Mouse (Mus musculus): ENCODE data around the gene Dcps.
"Not testable (repeated sequence)": the region's sequence is repeated elsewhere in the genome, so short reads cannot be mapped to it uniquely, and the experiment has no call there.

The Dcps gene

DNA sequence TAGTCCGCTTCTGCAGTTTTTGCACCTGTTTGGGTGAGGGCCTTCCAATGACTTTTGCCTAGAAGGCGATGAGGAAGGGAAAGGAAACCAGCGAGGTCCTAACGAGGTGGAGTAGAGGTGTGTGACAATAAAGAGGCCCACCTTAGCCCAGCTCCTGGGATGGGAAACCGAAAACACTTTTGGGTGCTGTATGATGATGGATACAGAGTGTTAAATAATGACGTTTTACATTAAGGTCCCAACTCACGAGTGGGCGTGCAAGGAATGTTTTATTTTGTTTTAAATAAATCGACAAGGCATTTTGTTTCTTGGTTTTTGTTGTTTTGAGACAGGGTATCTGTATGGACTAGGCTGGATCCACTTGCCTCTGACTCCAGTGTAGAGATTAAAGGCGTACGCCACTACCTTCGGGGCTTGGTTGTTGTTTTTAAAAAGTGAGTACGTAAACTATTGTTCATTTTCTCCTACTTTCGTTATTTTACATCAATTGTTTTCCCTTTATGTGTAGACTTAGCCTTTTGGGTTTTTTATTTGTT is 331 bp upstream of the Dcps start:
- no peak for DNase-seq (ENCODE audit: low read depth, low spot score)

DNA sequence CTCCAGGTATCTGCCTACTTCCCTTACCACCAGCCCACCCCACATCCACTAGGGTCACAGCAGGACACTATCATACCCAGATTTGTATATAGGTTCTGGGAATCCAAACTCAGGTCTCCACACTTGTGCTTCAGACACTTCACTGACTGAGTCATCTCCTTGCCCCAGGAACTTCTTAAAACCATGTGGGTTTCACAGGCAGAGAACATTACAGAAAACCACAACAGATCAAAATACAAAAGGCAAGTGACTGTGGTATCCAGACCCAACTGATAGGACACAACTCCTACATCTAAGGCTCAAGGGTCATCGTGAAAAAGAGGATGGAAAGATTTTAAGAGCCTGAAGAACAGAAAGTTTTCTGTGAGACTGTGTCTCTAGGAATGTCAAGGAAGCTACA is 2.5 kb downstream of the Dcps start:
- no peak for DNase-seq (ENCODE audit: low read depth, low spot score)

DNA sequence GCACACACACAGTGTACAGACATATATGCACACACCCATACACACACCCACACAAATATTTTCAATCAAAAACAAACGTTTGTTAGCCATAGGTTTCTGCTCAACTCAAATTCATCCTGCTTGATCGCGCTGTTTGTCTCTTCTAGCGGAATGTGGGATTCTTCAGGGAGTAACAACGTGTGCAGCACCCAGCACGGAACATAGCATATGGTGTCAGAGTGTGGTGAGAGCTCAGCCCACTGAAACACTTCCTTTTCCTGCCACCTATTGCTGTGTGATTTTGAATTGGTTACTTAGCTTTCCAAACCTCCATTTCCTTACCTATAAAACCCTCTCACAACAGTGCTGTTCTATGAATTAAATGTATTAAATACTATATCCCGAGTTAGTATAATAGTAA is 5.8 kb downstream of the Dcps start:
- no peak for DNase-seq (ENCODE audit: low read depth, low spot score)

DNA sequence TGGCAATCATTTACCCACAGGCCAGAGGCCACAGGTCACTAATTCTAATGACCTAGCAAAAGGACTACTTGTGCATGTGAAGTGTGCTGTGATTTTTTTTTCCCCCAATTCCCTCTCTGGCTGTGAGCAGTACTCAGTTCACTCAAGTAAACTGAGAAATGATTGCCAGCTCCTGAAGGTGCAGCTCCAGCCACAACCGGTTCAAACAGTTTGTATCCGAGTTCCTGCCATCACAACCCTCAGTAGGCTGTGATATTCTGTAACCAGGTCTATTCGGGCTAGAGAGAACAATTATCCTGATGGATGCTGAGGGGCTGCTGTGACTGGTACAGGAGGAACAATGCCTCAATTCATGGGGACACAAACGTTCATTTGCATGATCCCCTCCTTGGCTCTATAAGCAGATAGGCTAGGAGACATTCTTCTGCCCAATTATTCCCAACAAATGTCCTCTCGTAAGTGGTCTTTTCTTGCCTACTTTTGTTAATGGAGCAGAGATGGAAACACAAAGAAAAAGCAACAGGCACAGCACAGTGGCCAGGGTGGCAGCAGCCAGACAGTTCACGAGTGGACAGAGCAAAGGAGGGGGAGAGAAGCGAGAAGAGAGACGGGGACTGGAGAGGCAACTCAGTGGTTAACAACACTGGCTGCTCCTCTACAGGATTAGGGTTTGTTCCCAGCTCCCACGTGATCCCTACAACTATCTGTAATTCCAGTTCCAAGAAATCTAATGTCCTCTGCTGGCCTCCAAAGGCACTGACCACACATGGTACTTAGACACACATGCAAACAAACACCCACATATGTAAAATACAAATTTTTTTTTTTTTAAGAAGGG is 8.8 kb downstream of the Dcps start:
- DNase-seq (ENCODE audit: low read depth, low spot score) = no peak

DNA sequence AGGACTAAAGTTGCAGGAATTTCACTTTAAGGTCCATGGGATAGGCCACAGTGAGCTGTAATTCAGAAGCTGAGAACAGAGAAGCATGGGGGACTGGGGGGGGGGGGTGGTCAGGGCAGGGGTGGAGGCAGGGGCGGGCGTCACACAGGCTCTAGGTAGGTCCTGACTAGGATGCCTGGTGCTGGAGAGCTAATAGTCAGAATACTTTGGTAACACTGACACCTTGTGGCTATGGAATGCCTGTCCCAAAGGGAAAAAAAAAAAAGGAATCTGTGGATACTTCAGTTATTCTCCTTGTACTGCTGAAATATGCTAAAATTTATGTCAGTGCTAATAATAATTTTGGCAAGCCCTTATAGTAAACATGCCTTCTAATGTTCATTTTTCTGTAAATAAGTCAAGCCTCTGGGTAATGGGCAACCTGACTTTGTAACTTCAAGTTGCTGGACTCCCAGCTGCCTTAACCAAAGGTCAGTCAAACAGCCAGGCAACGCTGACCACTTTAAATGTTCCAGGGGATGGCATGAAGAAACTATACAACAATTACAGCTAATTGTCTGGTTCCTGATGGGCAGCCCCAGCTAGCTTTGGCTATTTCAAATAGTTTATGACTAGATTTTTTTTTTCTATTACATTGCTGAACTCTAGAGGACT is 9.6 kb downstream of the Dcps start:
- DNase-seq (ENCODE audit: low read depth, low spot score) = no peak

DNA sequence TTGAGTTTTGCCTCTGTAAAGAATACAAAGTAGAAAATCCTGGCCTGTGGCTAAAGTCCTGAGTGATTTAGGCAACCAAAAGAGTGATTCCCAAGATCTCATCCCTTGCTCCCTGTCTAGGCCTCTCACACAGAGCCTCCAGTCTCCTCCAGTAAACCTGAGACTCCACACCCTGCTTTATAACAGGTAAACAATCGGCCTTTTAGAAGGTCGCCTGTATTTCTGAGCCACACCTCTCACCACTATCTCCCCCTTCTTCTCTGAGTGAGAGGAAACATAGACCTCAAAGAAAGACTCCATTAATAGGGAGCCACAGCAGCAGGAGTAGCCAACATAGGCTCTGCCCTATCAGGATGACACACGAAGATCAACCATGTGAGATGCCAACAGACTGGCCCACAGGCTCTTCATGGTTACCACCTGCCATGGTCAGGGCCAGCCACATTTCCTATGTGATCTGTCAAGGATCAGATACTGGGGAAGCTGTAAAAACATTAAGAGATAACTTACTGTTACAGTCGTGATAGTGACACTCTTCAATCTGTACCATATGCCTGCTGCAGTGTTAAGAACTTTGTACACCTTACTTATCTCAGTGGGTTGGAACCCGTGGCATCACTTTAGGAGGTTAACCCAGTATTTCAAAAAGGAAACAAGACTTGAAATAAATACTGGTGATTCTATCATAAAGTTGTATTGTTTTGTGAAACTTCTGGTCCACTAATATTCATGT is 11.6 kb downstream of the Dcps start:
- no peak for DNase-seq (ENCODE audit: low read depth, low spot score)

DNA sequence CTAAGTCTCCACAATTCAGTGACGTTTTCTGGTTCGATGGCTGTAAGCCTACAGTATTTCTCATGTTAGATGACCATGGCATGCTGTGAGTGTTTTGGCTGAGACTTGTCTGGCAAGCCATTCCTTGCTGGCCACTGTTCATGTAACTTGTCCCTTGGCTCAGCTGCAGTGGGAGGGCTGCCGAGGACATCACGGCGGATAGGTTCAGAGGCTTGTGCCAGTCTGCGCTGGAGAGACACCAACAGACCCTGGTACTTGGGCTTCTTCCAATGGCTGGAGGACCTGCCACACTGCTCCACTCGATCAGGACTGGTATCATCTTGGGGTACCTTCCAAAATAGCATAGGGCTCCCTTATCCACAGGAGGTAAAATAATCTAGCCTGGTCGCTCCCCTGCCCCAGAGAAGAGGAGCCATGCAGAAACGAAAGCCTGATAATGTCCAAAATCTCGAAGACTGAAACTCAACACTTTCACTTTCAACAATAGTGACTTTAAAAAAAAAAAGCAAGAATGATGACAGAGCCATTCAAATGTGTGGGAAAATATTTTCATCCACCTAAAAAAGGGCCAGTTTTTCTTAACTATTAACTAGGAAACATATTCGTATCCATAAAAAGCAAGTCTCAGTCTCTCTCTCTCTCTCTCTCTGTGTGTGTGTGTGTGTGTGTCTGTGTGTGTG is 12.7 kb downstream of the Dcps start:
- DNase-seq (ENCODE audit: low read depth, low spot score) = peak; percentile 82

DNA sequence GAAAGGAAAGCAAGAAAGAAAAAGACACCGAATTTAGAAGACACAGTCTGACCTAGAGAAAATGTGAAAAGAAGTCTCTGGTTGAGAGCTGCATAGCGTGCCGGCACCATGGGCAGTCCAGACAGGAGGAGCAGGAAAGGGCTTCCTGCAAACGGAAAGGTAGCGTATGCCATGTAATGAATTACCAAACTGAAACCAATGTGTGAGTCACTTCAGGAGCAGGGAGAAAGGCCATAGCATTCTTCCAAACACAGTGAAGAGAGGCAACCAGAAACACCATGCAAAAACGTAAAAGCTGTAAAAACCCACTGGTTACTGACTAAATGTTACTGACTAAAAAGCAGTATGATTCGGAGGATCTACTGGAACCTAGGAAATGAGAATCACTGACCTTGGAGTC is 14.1 kb downstream of the Dcps start:
- no peak for DNase-seq (ENCODE audit: low read depth, low spot score)

DNA sequence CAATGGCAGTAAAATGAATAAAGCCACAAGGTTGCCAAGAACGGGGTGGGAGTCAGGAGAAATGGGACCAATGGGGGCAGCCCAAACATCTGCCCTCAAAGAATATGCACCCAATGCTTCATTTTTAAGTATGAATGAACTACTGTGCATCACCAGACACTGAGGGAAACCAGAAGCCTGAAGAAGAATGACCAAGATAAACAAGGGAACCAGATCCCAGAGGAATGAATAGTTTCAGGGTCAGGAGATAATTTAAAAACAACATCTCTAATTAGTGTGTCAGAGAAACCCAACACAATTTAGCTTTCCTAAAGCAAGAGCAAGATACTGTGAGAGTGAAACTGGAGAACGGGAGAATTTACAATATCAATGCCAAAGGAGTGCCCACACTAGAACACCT is 15.2 kb downstream of the Dcps start:
- DNase-seq (ENCODE audit: low read depth, low spot score) = no peak

DNA sequence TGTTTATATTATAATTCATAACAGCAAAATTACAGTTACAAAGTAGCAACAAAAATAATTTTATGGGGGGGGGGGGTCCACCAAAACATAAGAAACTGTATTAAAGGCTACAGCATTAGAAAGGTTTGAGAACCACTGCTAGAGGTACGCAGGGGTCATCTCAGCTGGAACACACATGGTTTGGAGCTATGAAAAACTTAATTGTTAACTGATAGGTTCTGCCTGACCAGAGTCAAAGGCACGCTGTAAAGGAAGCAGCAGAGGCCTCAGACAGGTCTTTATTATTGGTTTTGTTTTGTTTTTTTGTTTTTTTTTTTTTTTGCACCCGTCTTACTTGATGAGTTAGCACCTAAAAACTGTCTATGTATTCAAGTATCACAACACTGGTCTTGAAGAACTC is 17.4 kb downstream of the Dcps start:
- DNase-seq (ENCODE audit: low read depth, low spot score) = no peak

DNA sequence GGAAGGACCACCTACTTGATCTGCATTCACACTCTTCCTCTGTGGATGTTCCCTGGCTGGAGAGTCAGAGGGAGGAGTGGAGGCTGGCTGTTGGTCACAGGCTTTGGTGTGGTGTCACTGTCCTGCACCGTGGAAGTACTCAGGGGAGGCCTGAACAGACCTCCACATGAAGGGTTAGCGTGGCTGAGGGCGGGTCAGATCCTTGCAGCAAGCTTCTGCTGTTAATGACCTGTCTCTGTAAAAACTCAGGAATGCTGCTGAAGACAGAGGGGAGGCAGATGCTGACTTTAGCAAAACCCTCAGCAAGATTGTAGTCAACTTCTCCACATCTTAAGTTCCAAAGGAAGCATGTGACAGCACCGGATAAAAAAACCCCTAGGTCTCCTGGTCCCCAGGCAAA is 19.0 kb downstream of the Dcps start:
- DNase-seq (ENCODE audit: low read depth, low spot score) = no peak

DNA sequence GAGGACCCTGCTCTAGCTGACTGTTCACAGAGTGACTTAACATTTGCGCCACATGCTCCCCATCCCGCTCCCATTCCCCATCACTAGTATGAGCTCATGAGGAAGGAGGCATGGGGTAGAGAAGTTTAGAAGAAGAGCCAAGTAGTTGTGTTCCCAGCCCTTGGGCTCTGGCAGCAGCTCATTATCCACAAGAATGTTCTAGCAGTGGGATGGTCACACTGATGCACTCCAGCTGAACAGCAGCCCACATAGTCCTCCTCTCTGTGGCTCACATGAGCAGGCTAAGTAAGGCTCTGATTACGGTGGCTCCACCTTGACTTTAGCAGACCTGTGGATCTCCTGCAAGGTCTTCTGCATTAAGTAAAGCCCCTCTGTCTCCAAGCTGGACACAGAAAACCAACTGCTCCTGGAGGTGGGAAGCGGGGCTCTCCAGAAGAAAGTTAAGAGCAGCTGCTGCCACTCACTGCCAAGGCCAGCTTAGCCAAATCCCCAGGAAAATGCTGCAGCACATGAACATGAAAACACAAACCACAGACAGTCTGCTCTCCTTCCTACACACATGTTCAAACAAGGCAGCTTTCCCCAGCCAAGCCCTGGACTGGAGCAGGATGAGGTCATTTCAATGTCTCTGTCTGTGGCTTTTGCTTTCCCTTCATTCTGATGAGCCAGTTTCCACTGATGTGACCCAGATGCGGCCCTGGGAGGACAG is 19.7 kb downstream of the Dcps start:
- peak; percentile 54 for DNase-seq (ENCODE audit: low read depth, low spot score)

DNA sequence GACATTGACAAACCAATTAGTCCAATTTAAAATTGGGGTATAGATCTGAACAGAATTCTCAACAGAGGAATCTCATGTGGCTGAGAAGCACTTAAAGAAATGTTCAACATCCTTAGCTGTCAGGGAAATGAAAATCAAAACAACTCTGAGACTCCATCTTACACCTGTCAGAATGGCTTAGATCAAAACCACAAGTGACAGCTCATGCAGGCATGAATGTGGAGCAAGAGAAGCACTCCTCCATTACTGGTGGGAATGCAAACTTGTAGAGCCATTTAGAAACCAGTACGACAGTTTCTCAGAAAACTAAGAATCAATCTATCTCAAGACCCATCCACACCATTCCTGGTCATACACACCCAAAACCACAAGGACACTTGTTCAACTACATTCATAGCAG is 22.9 kb downstream of the Dcps start:
- DNase-seq (ENCODE audit: low read depth, low spot score) = no peak

DNA sequence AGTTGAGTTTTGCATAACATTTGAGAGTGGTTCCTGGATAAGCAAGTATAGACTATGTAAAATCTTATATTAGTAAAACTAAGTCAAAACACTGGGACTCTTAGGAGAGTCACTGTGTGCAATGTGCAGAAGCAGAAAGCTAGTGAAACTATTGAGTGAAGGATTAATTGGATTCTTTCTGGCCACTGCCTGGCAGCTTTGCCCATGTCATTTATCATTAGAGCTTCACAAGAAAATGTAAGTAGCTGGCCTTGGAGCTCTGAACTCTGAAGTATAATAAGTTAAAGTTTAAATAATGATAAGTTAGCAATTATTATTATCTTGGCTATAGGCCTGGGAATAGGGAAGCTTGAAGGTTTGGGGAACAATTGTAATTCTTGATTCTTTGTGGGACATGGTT is 27.0 kb downstream of the Dcps start:
- DNase-seq (ENCODE audit: low read depth, low spot score) = not testable (repeated sequence)

DNA sequence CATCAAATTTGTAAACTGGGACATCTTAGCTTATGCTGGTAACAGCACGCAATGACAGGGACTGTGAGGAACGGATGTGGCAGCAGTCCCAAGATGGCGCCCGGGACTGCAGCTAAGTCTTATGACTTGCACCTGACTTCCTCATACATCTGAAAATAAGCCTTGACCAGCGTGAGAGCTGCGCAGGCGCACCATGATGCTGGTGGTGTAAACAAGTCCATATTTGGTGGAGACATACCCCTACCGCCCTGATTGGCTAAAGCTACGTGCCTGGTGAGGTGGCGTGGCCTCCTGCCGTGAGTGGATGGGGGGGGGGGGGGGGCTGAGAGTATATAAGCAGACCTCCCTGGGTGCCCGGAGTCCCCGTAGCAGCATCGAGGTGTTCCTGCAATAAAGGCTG is 28.6 kb downstream of the Dcps start:
- DNase-seq (ENCODE audit: low read depth, low spot score) = not testable (repeated sequence)

DNA sequence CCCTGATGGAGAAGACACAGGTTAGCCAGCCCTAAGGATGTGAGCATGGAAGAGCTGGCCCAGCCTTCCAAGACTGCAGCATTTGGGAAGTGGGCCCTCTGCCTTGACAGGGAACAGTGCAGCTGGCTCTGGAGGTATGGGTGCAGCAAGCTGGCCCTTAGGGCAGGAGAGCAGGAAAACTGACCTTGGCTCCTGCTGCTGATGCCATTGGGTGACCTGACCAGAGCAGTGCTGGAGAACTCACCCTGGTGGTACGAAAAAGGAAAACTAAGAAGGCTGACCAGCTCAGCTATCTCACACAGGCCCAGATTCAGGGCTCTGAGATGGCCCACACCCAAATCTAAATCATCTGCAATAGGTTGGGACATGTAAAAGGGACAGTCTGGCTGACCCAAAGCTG is 30.0 kb downstream of the Dcps start:
- no peak for DNase-seq (ENCODE audit: low read depth, low spot score)

DNA sequence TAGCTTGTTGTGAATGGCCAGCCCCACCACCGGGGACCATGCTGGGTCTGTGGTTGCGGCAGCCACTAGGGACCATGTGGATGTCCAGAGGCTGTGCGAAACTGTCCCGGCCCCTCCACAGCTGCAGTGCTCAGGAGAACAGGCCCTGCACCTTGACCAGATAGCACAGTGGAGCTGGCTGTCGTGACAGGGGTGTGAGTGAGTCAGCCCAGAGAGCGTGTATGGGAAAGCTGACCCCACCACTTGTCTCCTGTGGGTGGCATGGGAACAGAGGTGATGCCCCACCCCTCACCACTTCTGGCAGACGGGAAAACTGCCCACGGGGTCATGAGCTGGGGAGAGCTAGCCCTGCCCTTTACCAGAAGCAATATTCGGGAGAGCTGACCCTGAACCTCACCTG is 30.7 kb downstream of the Dcps start:
- no peak for DNase-seq (ENCODE audit: low read depth, low spot score)

DNA sequence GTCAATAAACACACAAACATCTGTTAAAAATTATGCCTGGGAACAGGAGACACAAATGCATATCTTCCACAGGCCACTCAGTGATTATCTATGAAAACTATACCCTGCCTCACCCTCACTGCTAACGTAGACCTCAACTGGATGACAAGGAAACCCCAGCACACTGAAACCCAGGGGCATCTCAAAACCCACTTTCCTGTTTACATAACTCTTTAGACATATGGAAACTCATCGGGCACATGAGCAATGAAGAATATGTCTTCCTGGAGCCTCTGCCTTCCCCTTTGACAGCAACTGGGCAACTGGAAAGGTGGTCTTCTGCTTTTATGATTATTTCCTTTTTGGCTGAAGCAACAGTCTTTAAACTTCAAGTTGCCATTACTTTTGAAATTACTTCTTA is 33.6 kb downstream of the Dcps start:
- DNase-seq (ENCODE audit: low read depth, low spot score) = no peak

DNA sequence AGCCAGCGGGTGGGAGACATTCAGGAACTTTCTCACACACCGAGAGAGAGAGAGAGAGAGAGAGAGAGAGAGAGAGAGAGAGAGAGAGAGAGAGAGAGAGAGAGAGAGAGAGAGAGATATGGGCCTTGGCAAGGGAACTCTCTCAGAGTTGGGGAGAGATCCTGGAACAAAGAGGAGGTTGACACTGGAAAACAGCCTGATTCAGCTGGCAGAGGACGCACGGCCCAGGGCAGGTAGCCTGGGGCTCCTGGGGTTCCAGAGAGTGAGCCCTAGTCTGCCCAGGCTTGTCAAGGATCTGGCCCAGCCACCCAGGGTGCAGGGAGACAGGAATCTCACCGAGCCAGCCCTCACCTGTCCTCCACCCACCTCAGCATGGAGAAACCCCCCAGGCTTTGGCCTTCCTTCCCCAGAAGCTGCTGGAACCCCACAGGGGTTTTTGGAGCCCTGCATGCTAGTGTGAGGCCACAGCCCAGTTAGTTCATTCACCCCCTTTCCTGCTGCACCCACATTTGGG is 36.6 kb downstream of the Dcps start:
- no peak for DNase-seq (ENCODE audit: low read depth, low spot score)

DNA sequence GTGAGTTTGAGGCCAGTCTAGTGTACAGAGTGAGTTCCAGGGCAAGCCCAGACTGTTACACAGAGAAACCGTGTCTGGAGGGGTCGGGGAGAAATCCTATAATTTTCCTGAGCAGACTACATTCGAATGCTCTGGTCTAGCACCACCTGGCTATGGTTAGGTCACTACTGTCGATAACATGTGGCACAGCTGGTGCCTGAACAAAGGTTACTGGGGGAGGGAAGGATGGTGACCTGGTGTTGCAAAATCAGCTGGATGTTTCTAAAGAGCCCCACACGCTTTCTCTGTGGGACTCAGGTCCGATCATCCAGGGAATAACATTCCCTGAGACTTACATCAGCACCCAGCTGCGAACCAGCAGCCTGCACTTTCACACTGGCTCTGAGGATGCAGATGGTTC is 37.8 kb downstream of the Dcps start:
- no peak for DNase-seq (ENCODE audit: low read depth, low spot score)

DNA sequence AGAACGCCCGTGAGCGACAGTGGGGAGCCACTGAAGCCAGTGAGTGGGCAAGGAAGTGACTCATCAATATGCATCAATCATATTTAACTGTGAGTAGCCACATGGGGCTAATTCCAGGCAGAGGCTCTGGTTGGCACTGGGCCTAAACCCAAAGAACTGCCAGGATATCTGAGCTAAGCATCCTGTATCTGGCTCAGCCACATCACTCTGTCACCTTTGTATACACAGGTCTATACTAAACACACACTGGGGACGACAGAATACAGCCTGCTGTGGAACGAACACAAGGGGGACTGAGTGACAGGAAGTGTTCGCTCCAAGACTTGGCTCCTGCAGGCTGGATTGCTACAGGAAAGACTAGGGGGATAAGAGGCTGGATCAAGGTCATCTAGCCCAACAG is 40.3 kb downstream of the Dcps start:
- no peak for DNase-seq (ENCODE audit: low read depth, low spot score)
